Mouse (Mus musculus) intestine, embryonic 15.5 days (tissue): ENCODE measurements around the gene Med19. TPM values are rescaled to one million over a fixed set of nuclear protein-coding genes. Genes with fewer than 3 reads are reported as not detected.

Experiments used
- ATAC-seq: fragments of 200-750 bp; cut with Nextera tagmentation; 2 replicates; pipeline ENCODE4 v1.8.0; 2017; ENCODE audit warnings: moderate TSS enrichment, moderate library complexity
- H3K27ac ChIP-seq: fragments of 300-500 bp; sonication (generic); 2 replicates; pipeline ENCODE4 v1.5.1; 2015; ENCODE audit warnings: mild to moderate bottlenecking, inconsistent platforms
- H3K27me3 ChIP-seq: fragments of 300-500 bp; sonication (generic); replicated peaks from 2 replicates; pipeline ENCODE4 v1.6.1; 2015; ENCODE audit warnings: inconsistent platforms
- H3K36me3 ChIP-seq: fragments of 300-500 bp; sonication (generic); 2 replicates; pipeline ENCODE4 v1.6.1; 2015; ENCODE audit warnings: inconsistent platforms
- H3K4me1 ChIP-seq: fragments of 300-500 bp; sonication (generic); replicated peaks from 2 replicates; pipeline ENCODE4 v1.6.1; 2015; ENCODE audit warnings: inconsistent platforms
- H3K4me2 ChIP-seq: fragments of 300-500 bp; sonication (generic); replicated peaks from 2 replicates; pipeline ENCODE4 v1.6.1; 2015; ENCODE audit warnings: mild to moderate bottlenecking, inconsistent platforms
- H3K4me3 ChIP-seq: fragments of 300-500 bp; sonication (generic); replicated peaks from 2 replicates; pipeline ENCODE4 v1.5.1; 2015; ENCODE audit warnings: inconsistent platforms
- H3K9ac ChIP-seq: fragments of 300-500 bp; sonication (generic); 2 replicates; pipeline ENCODE4 v1.6.1; 2015; ENCODE audit warnings: inconsistent platforms
- H3K9me3 ChIP-seq: fragments of 300-500 bp; sonication (generic); 2 replicates; pipeline ENCODE4 v1.6.1; 2016; ENCODE audit warnings: inconsistent platforms
- WGBS: fragments of 180-500 bp; shearing (Covaris S2); methylation state at CpG from one replicate; pipeline ENCODE4 v1.1.7; 2015; 5-methylcytosine and 5-hydroxymethylcytosine counted together
- polyA plus RNA-seq: library from polyadenylated mRNA; unstranded; fragments of >200 nt; fragmentation: Nextera tagmentation; extraction: Ambion mirVana; gene quantifications from 2 replicates; pipeline ENCODE4 v1.2.1, GENCODE M21; 2015

Gene Med19
- polyA plus RNA-seq, result 32.5 and 34.7 TPM in 2 replicates

- Histone ChIP-seq H3K9me3 (no peaks in the 10 kb centered on the region), H3K36me3 (peaks cover 11% of the 10 kb centered on the region), H3K4me3 (peak within 1 kb of the TSS; percentile 65), H3K4me1 (peaks cover 7% of the 10 kb centered on the region), H3K27me3 (no peaks in the 10 kb centered on the region), H3K9ac (peak within 1 kb of the TSS; percentile 74), H3K27ac (peak within 1 kb of the TSS; percentile 77), H3K4me2 (peak within 1 kb of the TSS; percentile 70)
- ATAC-seq, result peak; percentile 99
- under 1% methylated on average over 44 of the region's 44 CpGs for WGBS
Observed at GRCm38 (mm10) chr2:84677968-84678880, at the start of gene Med19, which contains the start of gene Gm28635. Med19 (plus strand) TSS chr2:84678402. Gm28635 (minus strand) TSS chr2:84678041.

GRCm38 (mm10) chr2:84632001-84632400 is 46.2 kb upstream of the Med19 start:
- 0 out of 2 replicates have a peak overlapping the region, but pooled peaks have one; percentile 25 for H3K4me2 ChIP-seq
- peaks cover 51% of the 10 kb centered on the region for H3K4me1 ChIP-seq
- no peak overlapping the region for H3K4me3 ChIP-seq
- no peak for ATAC-seq
- H3K9ac ChIP-seq, result no peak overlapping the region
- H3K36me3 ChIP-seq, result no peaks in the 10 kb centered on the region
- H3K9me3 ChIP-seq, result no peaks in the 10 kb centered on the region
- 100% methylated on average over 1 of the region's 1 CpGs for WGBS
- peak overlapping the region; percentile 59 for H3K27ac ChIP-seq
- no peaks in the 10 kb centered on the region for H3K27me3 ChIP-seq

- peak; percentile 66 for ATAC-seq
- H3K36me3 ChIP-seq, result no peaks in the 10 kb centered on the region
- H3K4me2 ChIP-seq, result peak overlapping the region; percentile 25
- 3% methylated on average over 3 of the region's 3 CpGs for WGBS
- peaks cover 59% of the 10 kb centered on the region for H3K4me1 ChIP-seq
- H3K9ac ChIP-seq, result no peak overlapping the region
- no peaks in the 10 kb centered on the region for H3K27me3 ChIP-seq
- no peaks in the 10 kb centered on the region for H3K9me3 ChIP-seq
- H3K4me3 ChIP-seq, result no peak overlapping the region
- H3K27ac ChIP-seq, result peak overlapping the region; percentile 59
Observed at GRCm38 (mm10) chr2:84632999-84633398, 45.2 kb upstream of the Med19 start.

GRCm38 (mm10) chr2:84634006-84634405 is 44.2 kb upstream of the Med19 start:
- H3K4me3 ChIP-seq, result 0 out of 2 replicates have a peak overlapping the region, but pooled peaks have one; percentile 3
- no peaks in the 10 kb centered on the region for H3K27me3 ChIP-seq
- 32% methylated on average over 4 of the region's 4 CpGs for WGBS
- peak overlapping the region; percentile 26; the same call in 1 of the 2 replicates for H3K9ac ChIP-seq
- H3K36me3 ChIP-seq, result no peaks in the 10 kb centered on the region
- peaks cover 64% of the 10 kb centered on the region for H3K4me1 ChIP-seq
- H3K9me3 ChIP-seq, result no peaks in the 10 kb centered on the region
- peak; percentile 32 for ATAC-seq
- peak overlapping the region; percentile 94 for H3K27ac ChIP-seq
- peak overlapping the region; percentile 53 for H3K4me2 ChIP-seq

- H3K4me2 ChIP-seq, result peak overlapping the region; percentile 53
- H3K27me3 ChIP-seq, result no peaks in the 10 kb centered on the region
- peak overlapping the region; percentile 94 for H3K27ac ChIP-seq
- no peaks in the 10 kb centered on the region for H3K36me3 ChIP-seq
- peak overlapping the region; percentile 35 for H3K9ac ChIP-seq
- H3K4me1 ChIP-seq, result peaks cover 70% of the 10 kb centered on the region
- ATAC-seq, result no peak
- H3K4me3 ChIP-seq, result peak overlapping the region; percentile 20; the same call in 1 of the 2 replicates
- H3K9me3 ChIP-seq, result no peaks in the 10 kb centered on the region
- 20% methylated on average over 4 of the region's 4 CpGs for WGBS
Observed at GRCm38 (mm10) chr2:84634934-84635482, 43.2 kb upstream of the Med19 start.

- Histone ChIP-seq H3K36me3 (no peaks in the 10 kb centered on the region), H3K4me2 (peak overlapping the region; percentile 53), H3K9ac (peak overlapping the region; percentile 35), H3K4me1 (peaks cover 71% of the 10 kb centered on the region), H3K9me3 (no peaks in the 10 kb centered on the region), H3K27me3 (no peaks in the 10 kb centered on the region), H3K27ac (peak overlapping the region; percentile 94), H3K4me3 (peak overlapping the region; percentile 20)
- peak; percentile 91 for ATAC-seq
- 2% methylated on average over 2 of the region's 2 CpGs for WGBS
Observed at GRCm38 (mm10) chr2:84635611-84636010, 42.6 kb upstream of the Med19 start.

GRCm38 (mm10) chr2:84636231-84636741 is 41.9 kb upstream of the Med19 start:
- WGBS, result 13% methylated on average over 8 of the region's 8 CpGs
- Histone ChIP-seq H3K4me3 (peak overlapping the region; percentile 20), H3K9me3 (no peaks in the 10 kb centered on the region), H3K9ac (0 out of 2 replicates have a peak overlapping the region, but pooled peaks have one; percentile 20), H3K36me3 (no peaks in the 10 kb centered on the region), H3K4me1 (peaks cover 76% of the 10 kb centered on the region), H3K27me3 (no peaks in the 10 kb centered on the region), H3K27ac (peak overlapping the region; percentile 94), H3K4me2 (peak overlapping the region; percentile 53)
- ATAC-seq, result peak; percentile 86

- ATAC-seq, result no peak
- Histone ChIP-seq H3K4me2 (peak overlapping the region; percentile 53), H3K9me3 (no peaks in the 10 kb centered on the region), H3K9ac (no peak overlapping the region), H3K27me3 (no peaks in the 10 kb centered on the region), H3K4me3 (no peak overlapping the region), H3K27ac (peak overlapping the region; percentile 94), H3K36me3 (no peaks in the 10 kb centered on the region), H3K4me1 (peaks cover 69% of the 10 kb centered on the region)
- WGBS, result 23% methylated on average over 6 of the region's 7 CpGs
Observed at GRCm38 (mm10) chr2:84637452-84638165, 40.6 kb upstream of the Med19 start.

GRCm38 (mm10) chr2:84638428-84639220 is 39.6 kb upstream of the Med19 start:
- ATAC-seq, result no peak

GRCm38 (mm10) chr2:84640833-84641232 is 37.4 kb upstream of the Med19 start:
- Histone ChIP-seq H3K27me3 (no peaks in the 10 kb centered on the region), H3K36me3 (no peaks in the 10 kb centered on the region), H3K4me1 (peaks cover 45% of the 10 kb centered on the region), H3K4me2 (no peak overlapping the region), H3K9ac (no peak overlapping the region), H3K27ac (no peak overlapping the region), H3K4me3 (no peak overlapping the region), H3K9me3 (no peaks in the 10 kb centered on the region)
- no peak for ATAC-seq

More at GRCm38 (mm10) chr2:84638428-84639220, 39.6 kb upstream of the Med19 start:
- H3K27ac ChIP-seq, result peak overlapping the region; percentile 94; the same call in 1 of the 2 replicates
- no peaks in the 10 kb centered on the region for H3K9me3 ChIP-seq
- H3K27me3 ChIP-seq, result no peaks in the 10 kb centered on the region
- H3K4me3 ChIP-seq, result no peak overlapping the region
- 35% methylated on average over 5 of the region's 5 CpGs for WGBS
- peak overlapping the region; percentile 17 for H3K4me2 ChIP-seq
- H3K9ac ChIP-seq, result no peak overlapping the region
- no peaks in the 10 kb centered on the region for H3K36me3 ChIP-seq
- H3K4me1 ChIP-seq, result peaks cover 61% of the 10 kb centered on the region

GRCm38 (mm10) chr2:84646138-84646537 is 32.1 kb upstream of the Med19 start:
- ATAC-seq, result no peak
- 72% methylated on average over 1 of the region's 1 CpGs for WGBS
- no peak overlapping the region for H3K4me3 ChIP-seq
- no peak overlapping the region for H3K4me2 ChIP-seq
- no peaks in the 10 kb centered on the region for H3K27me3 ChIP-seq
- H3K9me3 ChIP-seq, result no peaks in the 10 kb centered on the region
- H3K27ac ChIP-seq, result no peak overlapping the region
- H3K9ac ChIP-seq, result no peak overlapping the region
- H3K36me3 ChIP-seq, result no peaks in the 10 kb centered on the region
- 0 out of 2 replicates have a peak, but pooled peaks cover 10% of the 10 kb centered on the region for H3K4me1 ChIP-seq
